Mouse (Mus musculus): ENCODE data around the gene Rgs10. TPM values are rescaled to one million over a fixed set of nuclear protein-coding genes. Genes with fewer than 3 reads are reported as not detected.

Rgs10 gene
- polyA plus RNA-seq, 1 experiment from 2014 or later: 14.0 TPM

- no peak for ATAC-seq (ENCODE audit: insufficient number of reproducible peaks, low FRiP score, low TSS enrichment, low read depth)
- H3K27me3 ChIP-seq: no peaks in the 10 kb centered on the region
These were observed 85.7 kb downstream of the Rgs10 start for GRCm38 (mm10) chr7:128332896-128333295.

GRCm38 (mm10) chr7:128330981-128331380, 87.6 kb downstream of the Rgs10 start:
- Histone ChIP-seq H3K4me3 (replicated peaks) (no peak overlapping the region), H3K4me1 (peaks cover 7% of the 10 kb centered on the region; the same call in 1 of the 2 replicates), H3K36me3 (no peaks in the 10 kb centered on the region), H3K9ac (no peak overlapping the region), H3K27ac (replicated peaks) (no peak overlapping the region), H3K4me2 (replicated peaks) (no peak overlapping the region), H3K9me3 (replicated peaks) (no peaks in the 10 kb centered on the region), H3K27me3 (no peaks in the 10 kb centered on the region)
- WGBS: 30% methylated on average over 9 of the region's 9 CpGs
- no peak for ATAC-seq (ENCODE audit: insufficient number of reproducible peaks, low FRiP score, low TSS enrichment, low read depth)

More at GRCm38 (mm10) chr7:128332896-128333295, 85.7 kb downstream of the Rgs10 start:
- no peak overlapping the region for H3K9ac ChIP-seq
- WGBS: 73% methylated on average over 1 of the region's 1 CpGs
- no peaks in the 10 kb centered on the region for H3K36me3 ChIP-seq
- no peak overlapping the region for H3K4me2 ChIP-seq (replicated peaks)
- H3K27ac ChIP-seq (replicated peaks): no peak overlapping the region
- H3K4me3 ChIP-seq (replicated peaks): no peak overlapping the region
- peaks cover 7% of the 10 kb centered on the region; the same call in 1 of the 2 replicates for H3K4me1 ChIP-seq
- H3K9me3 ChIP-seq (replicated peaks): no peaks in the 10 kb centered on the region

- no peak for ATAC-seq (ENCODE audit: insufficient number of reproducible peaks, low FRiP score, low TSS enrichment, low read depth)
These were observed 93.6 kb downstream of the Rgs10 start for GRCm38 (mm10) chr7:128324977-128325376.

More at GRCm38 (mm10) chr7:128324977-128325376, 93.6 kb downstream of the Rgs10 start:
- Histone ChIP-seq H3K4me1 (peaks cover 13% of the 10 kb centered on the region), H3K36me3 (no peaks in the 10 kb centered on the region), H3K9ac (no peak overlapping the region), H3K9me3 (replicated peaks) (no peaks in the 10 kb centered on the region), H3K4me3 (replicated peaks) (no peak overlapping the region), H3K27ac (replicated peaks) (no peak overlapping the region), H3K27me3 (no peaks in the 10 kb centered on the region), H3K4me2 (replicated peaks) (no peak overlapping the region)
- 70% methylated on average over 1 of the region's 1 CpGs for WGBS

Other genes starting within 250 kb of the Rgs10 start
- gene Cox6a2, start 212.4 kb downstream of the Rgs10 start, polyA plus RNA-seq (2015; fragmentation: Nextera tagmentation; extraction: Ambion mirVana): 51.6 and 67.7 TPM in 2 replicates
- gene Armc5, start 181.4 kb downstream of the Rgs10 start, polyA plus RNA-seq (2015; fragmentation: Nextera tagmentation; extraction: Ambion mirVana): 19.4 and 19.6 TPM in 2 replicates
- gene 9130023H24Rik, start 180.7 kb downstream of the Rgs10 start, polyA plus RNA-seq (2015; fragmentation: Nextera tagmentation; extraction: Ambion mirVana): 7.8 and 9.1 TPM in 2 replicates
- gene Tgfb1i1, start 171.9 kb downstream of the Rgs10 start, polyA plus RNA-seq (2015; fragmentation: Nextera tagmentation; extraction: Ambion mirVana): 86.1 and 86.5 TPM in 2 replicates
- gene Slc5a2, start 153.1 kb downstream of the Rgs10 start, polyA plus RNA-seq (2015; fragmentation: Nextera tagmentation; extraction: Ambion mirVana): not detected in 2 replicates
- 26.6 and 27.0 TPM in 2 replicates for gene BC017158, start 120.6 kb downstream of the Rgs10 start, polyA plus RNA-seq (2015; fragmentation: Nextera tagmentation; extraction: Ambion mirVana)
- gene Tial1, start 43.0 kb upstream of the Rgs10 start, polyA plus RNA-seq (2015; fragmentation: Nextera tagmentation; extraction: Ambion mirVana): 28.5 and 30.4 TPM in 2 replicates
- gene Bag3, start 104.9 kb upstream of the Rgs10 start, polyA plus RNA-seq (2015; fragmentation: Nextera tagmentation; extraction: Ambion mirVana): 22.1 and 22.5 TPM in 2 replicates
- gene Inpp5f, start 192.6 kb upstream of the Rgs10 start, polyA plus RNA-seq (2015; fragmentation: Nextera tagmentation; extraction: Ambion mirVana): 15.6 and 18.8 TPM in 2 replicates

All from embryonic facial prominence, embryonic 15.5 days (tissue).